Mouse (Mus musculus): ENCODE measurements around the gene Itgbl1.

GRCm38 (mm10) chr14:123801744-123802143 is 142.0 kb downstream of the Itgbl1 start:
- TF ChIP-seq CTCF (IDR thresholded peaks at IDR 0.05; ENCODE audit: extremely low read depth, insufficient read depth, low read length) (no peak), POLR2A (IDR thresholded peaks at IDR 0.05; ENCODE audit: extremely low read depth, insufficient read depth, low read length) (no peak)
